ENCODE assay signal across 11 mouse cellular contexts in the genomic region with DNA sequence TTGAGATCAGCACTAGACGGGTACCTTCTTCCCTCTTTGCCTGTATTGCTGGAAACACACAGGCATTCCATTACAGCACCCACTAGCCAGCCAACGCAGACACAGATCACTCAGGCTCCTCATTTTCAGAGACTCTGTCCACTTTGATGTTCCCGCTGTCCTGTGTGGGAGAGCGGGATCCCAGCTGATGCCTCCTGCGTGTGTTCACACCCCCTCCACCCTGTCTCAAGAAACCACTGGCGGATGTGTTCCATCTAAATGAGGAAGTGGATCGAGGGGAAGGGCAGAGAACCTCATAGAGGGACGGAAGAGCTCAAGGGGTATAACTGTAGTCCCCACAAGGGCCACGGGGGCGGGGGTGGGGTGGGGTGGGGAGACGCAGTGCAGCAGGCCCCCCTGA. TPM values are rescaled to one million over a fixed set of nuclear protein-coding genes. Genes with fewer than 3 reads are reported as not detected.
DNase-seq lines count a peak whose midpoint lies in the region; ATAC-seq lines count a peak whose summit lies in the region.
"Had no signal": no experiment of that assay in that cellular context is flagged by ENCODE, and none has a peak within 500 bp of the region (broad histone marks: within the 10 kb centered on the region; RNA-seq: fewer than 3 reads in every experiment).

No protein-coding gene starts in this region.

- H3K4me1 ChIP-seq in midbrain, embryonic 16.5 days (ENCODE audit: control insufficient read depth, insufficient read depth, low read length): no peaks in the 10 kb centered on the region
- H3K4me1 ChIP-seq: embryonic facial prominence, embryonic 13.5 days; limb, embryonic 12.5 days had no signal

- WGBS in midbrain, embryonic 16.5 days: 93% methylated on average over 11 of the region's 11 CpGs

- no peak overlapping the region for H3K9ac ChIP-seq in midbrain, embryonic 16.5 days (ENCODE audit: low read depth, low read length)
- H3K9ac ChIP-seq: embryonic facial prominence, embryonic 13.5 days; limb, embryonic 12.5 days had no signal

- H3K4me3 ChIP-seq in midbrain, embryonic 16.5 days (ENCODE audit: low read depth, low read length): no peak overlapping the region
- H3K4me3 ChIP-seq: embryonic facial prominence, embryonic 13.5 days; limb, embryonic 12.5 days had no signal

- ATAC-seq in monocyte, adult 5-6 weeks (replicated peaks; ENCODE audit: insufficient number of reproducible peaks, low FRiP score, low TSS enrichment, poor library complexity, severe bottlenecking): peak; percentile 95
- no peak for ATAC-seq in midbrain, embryonic 16.5 days

- DNase-seq in heart, adult 9 months (ENCODE audit: low spot score in 2 of 2): peak; percentile 5 to 20
- DNase-seq in heart, postnatal 4 days: no peak
- DNase-seq in induced T-regulatory cell, adult 2 months (ENCODE audit: low read depth): peak; percentile 81
- peak; percentile 59 for DNase-seq in thymus, postnatal 0 days (ENCODE audit: low spot score)
- DNase-seq in left cerebral cortex, postnatal 14 days (ENCODE audit: low spot score in 2 of 2): no peak
- no peak for DNase-seq in left cerebral cortex, postnatal 4 days
- DNase-seq: kidney, postnatal 10 days had no signal

- H3K9me3 ChIP-seq in midbrain, embryonic 16.5 days (replicated peaks; ENCODE audit: control insufficient read depth, low read length, poor library complexity, severe bottlenecking): no peaks in the 10 kb centered on the region
- H3K9me3 ChIP-seq: embryonic facial prominence, embryonic 13.5 days; limb, embryonic 12.5 days had no signal

- no peaks in the 10 kb centered on the region; the same call in 1 of the 2 replicates for H3K27me3 ChIP-seq in midbrain, embryonic 16.5 days (ENCODE audit: control insufficient read depth, insufficient read depth, low read depth, low read length)
- H3K27me3 ChIP-seq: embryonic facial prominence, embryonic 13.5 days; limb, embryonic 12.5 days had no signal

- no peak overlapping the region for H3K27ac ChIP-seq in midbrain, embryonic 16.5 days (ENCODE audit: low read length)
- H3K27ac ChIP-seq: embryonic facial prominence, embryonic 13.5 days; limb, embryonic 12.5 days had no signal

- intact Hi-C loops in left cerebral cortex, postnatal 14 days (cut with DNase I): no loop called here
- intact Hi-C loops in left cerebral cortex, postnatal 4 days (cut with DNase I): no loop called here

- no peak overlapping the region for H3K4me2 ChIP-seq in midbrain, embryonic 16.5 days (ENCODE audit: low read length)
- H3K4me2 ChIP-seq: embryonic facial prominence, embryonic 13.5 days; limb, embryonic 12.5 days had no signal

- H3K36me3 ChIP-seq in midbrain, embryonic 16.5 days (ENCODE audit: control insufficient read depth, insufficient read depth, low read length): no peaks in the 10 kb centered on the region
- H3K36me3 ChIP-seq: embryonic facial prominence, embryonic 13.5 days; limb, embryonic 12.5 days had no signal

RNA-seq across cellular contexts. Expression of gene Degs1, which starts 27.6 kb away (rescaled TPM):
- total RNA-seq in heart, postnatal 4 days (2021): 100 to 1,000 TPM; 113 to 121 TPM
- total RNA-seq in monocyte, adult 5-6 weeks (2017): 126 to 162 TPM (median 142 TPM) in 3 replicates
- polyA plus RNA-seq in thymus, postnatal 0 days (2015; fragmentation: Nextera tagmentation; extraction: Ambion mirVana): 137 and 149 TPM in 2 replicates
- 73.1 and 85.0 TPM in 2 replicates for polyA plus RNA-seq in midbrain, embryonic 16.5 days (2015; fragmentation: Nextera tagmentation; extraction: Ambion mirVana)
- 10 to 100 TPM; 68.5 to 75.1 TPM for total RNA-seq in left cerebral cortex, postnatal 14 days (2021)
- total RNA-seq in left cerebral cortex, postnatal 4 days (2021): 10 to 100 TPM; 44.9 to 51.8 TPM

Comparison
In these comparisons a context has a peak if more than half of its experiments do, and no peak if none do; other contexts are left out.
1. DNase-seq: peak in heart, adult 9 months (2 of 2), induced T-regulatory cell, adult 2 months (single experiment) and thymus, postnatal 0 days (single experiment); none in heart, postnatal 4 days (single experiment), left cerebral cortex, postnatal 14 days (0 of 2) and left cerebral cortex, postnatal 4 days (single experiment).